Comparison of ENCODE assay signal across 34 mouse cellular contexts in the genomic region with DNA sequence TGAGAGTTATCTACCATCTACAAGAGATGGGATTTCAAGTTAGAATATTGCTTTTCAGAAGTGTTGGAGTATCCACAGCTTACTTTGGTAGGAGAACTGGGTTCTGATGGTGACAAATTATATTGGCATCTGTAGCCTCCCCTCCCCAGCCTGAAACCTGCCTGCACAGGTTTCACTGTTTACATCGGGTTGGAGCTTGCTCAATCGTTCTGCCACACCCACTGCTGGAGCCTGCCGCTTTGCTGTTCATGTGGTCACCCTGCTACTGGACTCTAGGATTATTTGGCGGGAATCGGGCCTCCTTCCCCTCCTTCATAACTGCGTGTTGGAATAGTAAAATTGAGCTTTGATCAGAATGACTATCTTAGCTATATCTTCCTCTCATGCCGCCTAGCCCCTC. TPM values are rescaled to one million over a fixed set of nuclear protein-coding genes. Genes with fewer than 3 reads are reported as not detected.
"Had no signal": no experiment of that assay in that cellular context is flagged by ENCODE, and none has a peak within 500 bp of the region (broad histone marks: within the 10 kb centered on the region; RNA-seq: fewer than 3 reads in every experiment).

No protein-coding gene starts in this region.

- H3K27ac ChIP-seq: hindbrain, postnatal 0 days; layer of hippocampus, adult 2 months; limb, embryonic 10.5 days; limb, embryonic 13.5 days; liver, embryonic 13.5 days; macrophage; midbrain, embryonic 13.5 days; neural tube, embryonic 13.5 days; stomach, embryonic 15.5 days had no signal

- ATAC-seq: hindbrain, postnatal 0 days; inflammation-experienced regulatory T-cells, adult 6 months; lung, postnatal 0 days; midbrain, embryonic 13.5 days; midbrain, embryonic 16.5 days had no signal

- H3K27me3 ChIP-seq: limb, embryonic 13.5 days; liver, embryonic 13.5 days; midbrain, embryonic 13.5 days; neural tube, embryonic 13.5 days; stomach, embryonic 15.5 days had no signal

- DNase-seq: kidney, adult 18-20 months; kidney, adult 9 months; kidney, postnatal 14 days; kidney, postnatal 4 days; layer of hippocampus, adult 9-11 months; liver, embryonic 13.5 days; lung, embryonic 14.5 days; retina, postnatal 1 day; right cerebral cortex, postnatal 25 days; spleen, adult 18-20 months; thymus, adult 2 months; thymus, postnatal 14 days; thymus, postnatal 4 days had no signal

- H3K4me2 ChIP-seq: limb, embryonic 13.5 days; liver, embryonic 13.5 days; lung, embryonic 14.5 days; midbrain, embryonic 13.5 days; neural tube, embryonic 13.5 days; stomach, embryonic 15.5 days had no signal

- H3K36me3 ChIP-seq: limb, embryonic 10.5 days; limb, embryonic 13.5 days; liver, embryonic 13.5 days; midbrain, embryonic 13.5 days; neural tube, embryonic 13.5 days; stomach, embryonic 15.5 days had no signal

- H3K4me3 ChIP-seq: layer of hippocampus, adult 2 months; limb, embryonic 10.5 days; limb, embryonic 13.5 days; liver, embryonic 13.5 days; midbrain, embryonic 13.5 days; myocyte; neural tube, embryonic 13.5 days; stomach, embryonic 15.5 days had no signal

- H3K4me1 ChIP-seq: limb, embryonic 10.5 days; limb, embryonic 13.5 days; liver, embryonic 13.5 days; midbrain, embryonic 13.5 days; neural tube, embryonic 13.5 days; stomach, embryonic 15.5 days had no signal

- H3K9me3 ChIP-seq: limb, embryonic 10.5 days; limb, embryonic 13.5 days; liver, embryonic 13.5 days; midbrain, embryonic 13.5 days; neural tube, embryonic 13.5 days; stomach, embryonic 15.5 days had no signal

- H3K9ac ChIP-seq: limb, embryonic 13.5 days; liver, embryonic 13.5 days; lung, embryonic 14.5 days; midbrain, embryonic 13.5 days; neural tube, embryonic 13.5 days; stomach, embryonic 15.5 days had no signal

RNA-seq across cellular contexts. Expression of a gene that starts 22.5 kb away (rescaled TPM):
- total RNA-seq: hindbrain, postnatal 0 days; layer of hippocampus, adult 2 months; layer of hippocampus, postnatal 25 days; left cerebral cortex, adult 18-20 months; left cerebral cortex, postnatal 25 days; liver, adult 2 months; megakaryocyte, adult 5-6 weeks; monocyte, adult 5-6 weeks had no signal
- polyA plus RNA-seq: hindbrain, postnatal 0 days; kidney, embryonic 16.5 days; limb, embryonic 10.5 days; limb, embryonic 13.5 days; liver, adult 2 months; liver, embryonic 13.5 days; liver, embryonic 16.5 days; lung, embryonic 14.5 days; lung, postnatal 0 days; macrophage; midbrain, embryonic 13.5 days; midbrain, embryonic 16.5 days; myocyte; neural tube, embryonic 13.5 days; stomach, embryonic 15.5 days; testis, adult 2 months; thymus, adult 2 months had no signal
